Mouse (Mus musculus): ENCODE data around the gene Il10rb. TPM values are rescaled to one million over a fixed set of nuclear protein-coding genes. Genes with fewer than 3 reads are reported as not detected.
A peak's percentile ranks its signal among the peaks of the same experiment; 100 is the strongest.

Gene Il10rb
- total RNA-seq, 2 experiments from 2014 or later: 6.2 to 7.9 TPM

DNA sequence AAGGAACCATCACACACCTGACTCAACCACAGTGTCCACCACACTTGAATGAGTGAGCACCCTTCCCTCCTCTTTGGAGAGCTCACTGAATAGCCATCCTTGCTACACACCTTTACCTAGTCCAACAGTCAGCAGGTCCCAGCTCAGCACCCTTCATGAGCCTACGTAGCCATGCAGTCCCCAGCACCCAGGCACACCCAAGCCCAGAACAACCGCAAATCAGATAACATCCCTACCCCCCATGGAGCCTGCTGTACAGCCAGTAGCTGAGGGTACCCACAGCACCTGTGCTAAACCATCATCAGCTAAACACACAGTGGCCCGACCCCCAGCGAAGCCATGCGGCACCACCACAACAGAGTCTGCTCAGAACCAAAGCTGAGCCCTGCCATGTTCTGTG, 42.1 kb downstream of the Il10rb start:
- no peak for TF ChIP-seq CTCF (IDR thresholded peaks at IDR 0.05)
- Histone ChIP-seq H3K4me3 (no peak overlapping the region), H3K27ac (no peak overlapping the region)
- intact Hi-C loops (cut with DNase I): no loop called here
- DNase-seq: no peak

DNA sequence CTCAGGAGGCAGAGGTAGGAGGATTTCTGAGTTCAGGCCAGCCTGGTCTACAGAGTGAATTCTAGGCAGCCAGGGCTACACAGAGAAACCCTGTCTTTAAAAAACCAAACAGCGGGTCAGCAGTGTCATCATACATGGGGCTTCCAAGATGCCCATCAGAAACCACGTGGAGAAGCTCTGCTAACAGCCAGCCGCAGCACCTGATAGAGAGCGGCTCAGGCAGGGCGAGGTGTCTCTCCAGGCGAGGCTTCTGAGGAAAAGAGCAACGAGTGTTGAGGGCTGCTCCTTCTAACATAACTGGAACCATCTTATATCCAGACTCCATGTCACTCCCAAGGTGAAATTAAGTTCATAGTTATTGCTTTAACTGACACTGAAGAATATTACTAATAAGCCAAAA, 42.9 kb downstream of the Il10rb start:
- Histone ChIP-seq H3K4me3 (no peak overlapping the region), H3K27ac (no peak overlapping the region)
- no peak for DNase-seq
- intact Hi-C loops (cut with DNase I): no loop called here
- no peak for TF ChIP-seq CTCF (IDR thresholded peaks at IDR 0.05)

DNA sequence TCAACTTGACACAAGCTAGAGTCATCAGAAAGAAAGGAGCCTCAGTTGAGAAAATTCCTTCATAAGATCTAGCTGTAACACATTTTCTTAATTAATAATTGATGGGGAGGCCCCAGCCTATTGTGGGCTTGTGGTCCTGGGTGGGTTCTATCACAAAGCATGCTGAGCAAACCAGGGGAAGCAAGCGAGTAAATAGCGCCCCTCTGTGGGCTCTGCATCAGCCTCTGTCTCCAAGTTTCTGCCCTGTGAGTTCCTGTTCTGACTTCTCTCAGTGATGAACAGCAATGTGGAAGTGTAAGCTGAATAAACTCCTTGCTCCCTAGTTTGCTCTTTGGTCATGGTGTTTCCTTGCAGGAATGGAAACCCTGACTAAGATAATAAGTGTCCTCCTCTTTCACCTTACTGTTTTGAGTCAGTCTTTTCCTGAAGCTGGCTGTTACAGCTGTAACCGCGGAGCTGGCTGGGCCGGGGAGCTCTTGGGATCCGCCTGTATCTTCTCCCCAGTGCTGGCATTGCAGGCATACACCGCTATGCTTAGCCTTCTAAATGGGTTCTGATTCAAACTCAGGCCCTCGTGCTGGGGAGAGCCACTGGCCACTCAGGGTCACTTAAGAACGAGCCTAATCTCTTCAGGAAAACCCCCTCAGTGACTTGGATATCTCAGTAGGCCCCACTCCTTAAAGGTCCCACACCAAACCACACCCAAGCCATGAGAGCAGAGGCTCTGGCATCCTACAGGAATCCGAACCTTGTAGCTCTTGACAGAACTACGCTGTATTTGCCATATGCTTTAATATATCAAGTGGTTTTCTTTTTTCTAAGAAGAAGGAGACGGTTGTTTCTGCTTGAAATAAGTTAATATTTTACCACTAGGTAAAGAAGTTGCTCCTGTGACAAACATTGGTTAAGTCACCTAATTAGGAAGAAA, 44.4 kb downstream of the Il10rb start:
- TF ChIP-seq CTCF (IDR thresholded peaks at IDR 0.05): peak; percentile 4; the same call in 1 of the 2 replicates
- H3K4me3 ChIP-seq: no peak overlapping the region
- H3K27ac ChIP-seq: no peak overlapping the region
- no peak for DNase-seq
- intact Hi-C loops (cut with DNase I): no loop called here

DNA sequence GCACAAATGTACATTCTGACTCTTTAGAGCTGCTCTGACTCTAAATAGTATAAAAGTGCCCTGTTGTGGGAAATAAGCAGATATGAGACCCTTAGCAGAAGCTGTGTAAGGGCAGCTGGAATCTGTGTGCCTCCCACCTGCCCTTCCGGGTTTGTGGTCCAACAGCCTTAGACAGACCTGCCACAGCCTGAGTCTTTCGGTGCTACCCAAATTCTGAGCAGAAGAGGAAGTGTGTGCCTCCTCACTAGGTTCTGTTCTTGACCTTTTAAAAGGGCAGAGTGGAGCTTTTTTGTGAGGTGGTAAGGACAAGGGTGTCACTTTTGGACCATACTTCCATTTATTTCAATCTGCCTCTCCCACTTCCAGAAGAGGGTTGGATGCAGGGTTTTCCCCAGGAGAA, 46.0 kb downstream of the Il10rb start:
- TF ChIP-seq CTCF (IDR thresholded peaks at IDR 0.05): no peak
- Histone ChIP-seq H3K27ac (peak overlapping the region; percentile 71), H3K4me3 (no peak overlapping the region)
- no peak for DNase-seq
- intact Hi-C loops (cut with DNase I): no loop called here

DNA sequence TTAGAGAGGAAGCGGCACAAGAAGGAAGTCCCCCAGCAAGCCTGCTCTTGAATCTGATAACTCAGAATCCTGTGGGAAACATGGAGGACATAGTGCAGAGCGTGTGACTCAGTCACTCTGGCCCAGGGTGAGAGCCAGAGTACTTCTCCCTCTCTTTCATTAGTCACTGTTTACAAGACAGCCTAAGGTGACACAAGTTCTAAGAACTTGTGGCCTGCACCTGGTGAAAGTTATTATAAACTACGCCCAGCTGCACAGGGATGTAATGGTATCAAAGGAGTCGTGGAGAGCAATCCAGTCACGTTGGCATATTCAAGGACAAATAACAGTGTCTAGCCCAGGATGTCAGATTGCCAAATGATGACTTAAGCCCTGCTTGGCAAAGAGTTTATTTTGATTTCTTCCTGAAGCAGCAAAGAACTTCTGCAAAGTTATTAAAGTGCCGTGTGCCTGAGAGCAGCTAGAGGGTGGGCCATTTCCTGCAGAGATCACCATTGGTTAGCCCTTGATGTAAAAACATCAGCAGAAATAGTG, 46.5 kb downstream of the Il10rb start:
- Histone ChIP-seq H3K4me3 (no peak overlapping the region), H3K27ac (peak overlapping the region; percentile 71)
- intact Hi-C loops (cut with DNase I): no loop called here
- DNase-seq: peak; percentile 23
- peak; percentile 24; the same call in 1 of the 2 replicates for TF ChIP-seq CTCF (IDR thresholded peaks at IDR 0.05)

DNA sequence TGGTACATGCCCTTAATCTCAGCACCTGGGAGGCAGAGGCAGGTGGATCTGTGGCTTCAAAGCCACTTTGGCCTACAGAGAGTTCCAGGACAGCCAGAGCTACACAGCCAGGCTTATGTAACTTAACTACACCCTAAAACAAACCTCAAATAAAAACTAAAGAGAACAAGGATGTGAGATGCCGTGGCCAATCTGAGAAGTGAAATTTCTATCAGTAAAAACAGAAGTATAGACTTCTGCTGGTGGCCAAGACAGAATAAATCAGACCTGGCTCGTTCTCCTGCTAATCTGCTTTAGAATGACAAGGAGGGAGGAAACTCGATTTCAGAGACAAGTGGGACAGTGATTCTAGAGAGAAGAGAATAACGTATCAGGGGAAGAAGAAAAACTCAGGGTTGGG, 49.9 kb downstream of the Il10rb start:
- TF ChIP-seq CTCF (IDR thresholded peaks at IDR 0.05): no peak
- no peak overlapping the region for H3K27ac ChIP-seq
- H3K4me3 ChIP-seq: no peak overlapping the region
- no peak for DNase-seq
- intact Hi-C loops (cut with DNase I): no loop called here

DNA sequence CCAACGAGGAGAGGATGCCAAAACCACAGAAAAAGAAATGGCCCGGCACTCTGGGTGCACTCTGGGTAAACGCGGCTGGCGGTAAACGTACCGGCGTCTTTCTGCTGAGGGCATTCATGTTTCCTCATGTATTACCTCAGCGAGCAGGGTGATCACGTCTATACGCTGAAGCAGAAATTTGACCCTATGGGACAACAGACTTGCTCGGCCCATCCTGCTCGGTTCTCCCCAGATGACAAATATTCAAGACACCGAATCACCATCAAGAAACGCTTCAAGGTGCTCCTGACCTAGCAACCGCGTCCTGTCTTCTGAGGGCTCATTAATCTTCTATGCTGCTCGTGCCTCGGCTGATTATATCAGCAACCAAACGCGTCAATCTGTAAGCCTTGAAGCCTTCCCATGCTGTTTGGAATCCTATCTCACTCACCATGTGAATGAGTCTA, 52.4 kb downstream of the Il10rb start:
- H3K4me3 ChIP-seq: no peak overlapping the region
- no peak for TF ChIP-seq CTCF (IDR thresholded peaks at IDR 0.05)
- H3K27ac ChIP-seq: no peak overlapping the region
- no peak for DNase-seq
- intact Hi-C loops (cut with DNase I): no loop called here

DNA sequence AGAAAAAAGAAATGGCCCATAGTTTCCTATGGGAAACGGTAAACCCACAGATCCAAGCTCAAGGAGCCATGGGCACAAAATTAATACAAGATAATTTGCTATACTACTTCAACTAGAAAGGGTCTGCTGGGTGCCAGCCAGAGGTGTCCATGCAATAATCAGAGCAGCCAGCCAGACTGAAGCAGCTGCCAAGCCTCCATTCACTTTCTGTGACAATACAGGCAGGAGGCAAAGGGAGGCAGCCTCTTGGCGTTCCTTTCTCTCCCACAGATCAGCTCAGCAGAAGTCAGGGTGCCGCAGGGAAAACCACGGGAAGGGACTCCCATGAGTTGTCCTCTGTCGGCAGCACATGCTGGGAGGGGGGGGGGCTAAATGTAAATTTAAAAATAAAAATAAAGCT, 53.0 kb downstream of the Il10rb start:
- intact Hi-C loops (cut with DNase I): no loop called here
- no peak for DNase-seq
- Histone ChIP-seq H3K4me3 (no peak overlapping the region), H3K27ac (no peak overlapping the region)
- no peak for TF ChIP-seq CTCF (IDR thresholded peaks at IDR 0.05)

DNA sequence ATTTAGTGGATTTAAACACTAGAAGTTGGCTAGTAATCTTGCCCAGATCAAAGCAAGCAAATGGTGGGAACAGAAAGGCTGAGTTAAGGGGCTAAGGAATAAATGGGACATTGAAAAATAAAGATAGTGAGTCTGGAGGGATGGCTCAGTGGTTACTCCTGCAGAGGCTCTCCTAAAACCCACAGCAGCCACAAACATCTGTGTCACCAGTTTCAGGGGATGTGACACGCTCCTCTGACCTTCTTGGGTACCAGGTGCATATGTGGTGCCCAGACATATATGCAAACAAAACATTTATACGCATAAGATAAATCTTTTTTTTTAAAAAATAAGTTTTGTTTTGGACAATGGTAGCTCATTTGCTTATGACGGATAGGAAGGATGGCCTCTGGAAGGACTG, 53.4 kb downstream of the Il10rb start:
- DNase-seq: no peak
- Histone ChIP-seq H3K4me3 (no peak overlapping the region), H3K27ac (no peak overlapping the region)
- intact Hi-C loops (cut with DNase I): no loop called here
- TF ChIP-seq CTCF (IDR thresholded peaks at IDR 0.05): no peak

DNA sequence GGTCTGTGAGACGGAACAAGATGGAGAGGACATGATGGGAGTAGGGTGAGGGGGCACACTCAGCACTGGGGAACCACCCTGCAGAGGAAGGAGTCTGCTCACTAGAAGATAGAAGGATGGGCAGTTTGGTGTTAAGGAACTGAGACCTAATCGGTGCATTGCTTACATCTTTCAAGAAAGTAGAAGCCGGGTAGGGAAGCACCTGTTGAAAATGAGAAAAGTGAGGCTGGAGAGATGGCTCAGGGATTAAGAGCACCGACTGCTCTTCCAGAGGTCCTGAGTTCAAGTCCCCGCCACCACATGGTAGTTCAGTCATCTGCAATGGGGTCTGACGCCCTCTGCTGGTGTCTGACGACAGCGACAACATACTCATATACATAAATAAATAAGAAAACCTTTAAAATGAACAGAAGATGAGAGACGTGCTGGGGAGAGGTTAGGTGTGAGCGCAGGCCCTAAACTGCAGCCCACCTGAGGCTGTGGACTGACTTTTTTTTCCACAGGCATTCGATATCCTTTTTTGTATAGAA, 53.9 kb downstream of the Il10rb start:
- H3K27ac ChIP-seq: no peak overlapping the region
- no peak for DNase-seq
- no peak overlapping the region for H3K4me3 ChIP-seq
- intact Hi-C loops (cut with DNase I): loop anchor here (5.0 kb wide), 2 partner anchors 53 to 103 kb away; partner anchors contain the start of gene Il10rb
- peak; percentile 51 for TF ChIP-seq CTCF (IDR thresholded peaks at IDR 0.05)

DNA sequence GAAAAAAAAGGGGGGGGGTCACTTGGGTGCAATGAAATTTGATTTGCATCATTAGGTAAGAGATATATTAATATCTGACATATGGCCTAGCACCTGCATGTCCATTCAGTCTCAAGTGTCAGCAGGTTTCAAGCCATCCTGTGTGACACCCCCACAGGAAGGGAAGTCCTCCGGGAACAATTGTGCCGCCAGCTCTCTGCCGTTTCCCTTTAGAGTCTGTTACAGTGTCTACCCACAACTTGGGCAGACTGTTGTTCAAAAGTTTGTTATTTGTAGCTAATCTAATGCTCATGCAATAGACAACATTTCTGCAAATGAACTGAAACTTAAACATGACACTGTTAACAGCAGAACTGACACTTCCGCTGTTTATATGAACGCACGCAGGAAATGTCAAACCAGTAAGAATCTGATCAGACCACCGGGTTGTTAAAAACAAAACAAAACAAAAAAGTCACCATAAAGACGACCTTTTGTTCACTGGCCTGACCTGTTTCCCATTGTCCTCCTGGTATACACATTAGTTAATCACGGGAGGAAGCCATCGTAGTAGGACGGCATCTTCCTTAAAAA, 55.2 kb downstream of the Il10rb start:
- DNase-seq: no peak
- intact Hi-C loops (cut with DNase I): loop anchor here (5.0 kb wide), 2 partner anchors 54 to 104 kb away; partner anchors contain the start of gene Il10rb
- Histone ChIP-seq H3K4me3 (peak overlapping the region; percentile 31), H3K27ac (peak overlapping the region; percentile 74)
- TF ChIP-seq CTCF (IDR thresholded peaks at IDR 0.05): no peak

DNA sequence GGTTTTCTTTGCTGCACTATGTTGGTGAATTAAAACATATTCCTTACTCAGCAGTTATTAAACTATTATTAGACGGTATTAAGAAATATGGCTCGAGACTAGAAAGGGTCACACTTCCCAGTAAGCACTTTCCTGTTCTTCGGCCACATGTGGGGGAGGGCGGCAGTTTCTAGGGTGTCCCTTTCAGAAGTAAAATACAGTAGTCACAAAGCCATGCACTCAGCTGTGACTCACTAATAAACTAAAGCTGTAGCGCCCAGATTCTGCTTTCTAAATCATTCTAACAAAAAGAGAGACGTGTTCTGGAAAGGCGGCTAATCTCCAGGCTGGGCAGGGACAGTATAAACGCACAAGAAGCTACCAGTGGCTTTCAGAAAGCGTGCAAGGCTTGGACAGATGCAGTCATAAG, 55.8 kb downstream of the Il10rb start:
- H3K4me3 ChIP-seq: no peak overlapping the region; the same call in 1 of the 2 replicates

DNA sequence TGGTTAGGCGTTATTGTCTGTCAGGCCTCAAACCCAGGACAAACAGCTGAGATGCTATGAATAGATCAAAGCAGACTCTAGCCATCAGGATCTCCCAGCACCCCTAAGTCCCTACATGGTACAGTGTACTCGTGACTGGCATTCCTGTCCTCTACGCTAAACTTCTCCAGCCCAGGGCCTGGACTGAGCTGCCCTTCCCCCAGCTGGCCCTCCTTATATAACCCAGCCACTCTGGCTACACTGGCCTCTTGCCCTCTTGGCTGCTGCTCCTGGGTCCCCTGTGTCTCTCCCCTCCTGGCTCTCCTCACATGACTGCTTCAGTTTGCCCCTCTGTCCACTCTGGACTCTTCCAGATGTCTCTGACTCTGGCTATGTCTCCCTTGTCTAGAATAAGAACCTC, 56.7 kb downstream of the Il10rb start:
- no peak for TF ChIP-seq CTCF (IDR thresholded peaks at IDR 0.05)
- peak; percentile 46 for DNase-seq
- Histone ChIP-seq H3K27ac (peak overlapping the region; percentile 74), H3K4me3 (no peak overlapping the region)
- intact Hi-C loops (cut with DNase I): loop anchor here (5.0 kb wide), 2 partner anchors 55 to 105 kb away; partner anchors contain the start of gene Il10rb

More for the DNA sequence above, 55.8 kb downstream of the Il10rb start:
- no peak for DNase-seq
- no peak for TF ChIP-seq CTCF (IDR thresholded peaks at IDR 0.05)
- intact Hi-C loops (cut with DNase I): loop anchor here (5.0 kb wide), 2 partner anchors 54 to 104 kb away; partner anchors contain the start of gene Il10rb
- peak overlapping the region; percentile 74 for H3K27ac ChIP-seq
